Mouse (Mus musculus) heart, postnatal 0 days (tissue): ENCODE results near the gene Tmx4. TPM values are rescaled to one million over a fixed set of nuclear protein-coding genes. Genes with fewer than 3 reads are reported as not detected.

Experiments used
- ATAC-seq: fragments of 200-750 bp; cut with Nextera tagmentation; 2 replicates; pipeline ENCODE4 v1.8.0; 2017; ENCODE audit warnings: low read depth, moderate number of reproducible peaks, moderate library complexity; ENCODE audit not compliant: insufficient read depth
- DNase-seq: peaks from one replicate; pipeline ENCODE4 v3.0.0-alpha.2; 2016; ENCODE audit warnings: low spot score
- H3K27ac ChIP-seq: fragments of 300-500 bp; sonication (generic); 2 replicates; pipeline ENCODE4 v1.5.1; 2014; ENCODE audit warnings: low read depth, mild to moderate bottlenecking
- H3K27me3 ChIP-seq: fragments of 300-500 bp; sonication (generic); 2 replicates; pipeline ENCODE4 v1.6.1; 2014; ENCODE audit warnings: low read length, mixed read lengths; ENCODE audit not compliant: control insufficient read depth, insufficient read depth
- H3K36me3 ChIP-seq: fragments of 300-500 bp; sonication (generic); replicated peaks from 2 replicates; pipeline ENCODE4 v1.6.1; 2014; ENCODE audit warnings: low read length, mixed read lengths; ENCODE audit not compliant: control insufficient read depth, insufficient read depth
- H3K4me1 ChIP-seq: fragments of 300-500 bp; sonication (generic); 2 replicates; pipeline ENCODE4 v1.6.1; 2014; ENCODE audit warnings: antibody characterized with exemption; ENCODE audit not compliant: control insufficient read depth, insufficient read depth
- H3K4me2 ChIP-seq: fragments of 300-500 bp; sonication (generic); 2 replicates; pipeline ENCODE4 v1.6.1; 2014; ENCODE audit warnings: low read depth, mild to moderate bottlenecking, low read length, moderate library complexity
- H3K4me3 ChIP-seq: fragments of 300-500 bp; sonication (generic); 2 replicates; pipeline ENCODE4 v1.5.1; 2014; ENCODE audit warnings: low read depth, low read length
- H3K9ac ChIP-seq: fragments of 300-500 bp; sonication (generic); replicated peaks from 2 replicates; pipeline ENCODE4 v1.6.1; 2014; ENCODE audit warnings: low read depth, low read length, mixed read lengths
- H3K9me3 ChIP-seq: fragments of 300-500 bp; sonication (generic); replicated peaks from 2 replicates; pipeline ENCODE4 v1.6.1; 2016; ENCODE audit warnings: low read length; ENCODE audit not compliant: control insufficient read depth
- CTCF ChIP-seq: IDR thresholded peaks from 2 replicates; pipeline ENCODE4 v1.5.1; 2016; ENCODE audit warnings: antibody characterized with exemption, control low read depth, low read depth
- EP300 ChIP-seq: IDR thresholded peaks from 2 replicates; pipeline ENCODE4 v1.6.1; 2016; ENCODE audit warnings: antibody characterized with exemption, low read depth
- WGBS: fragments of 180-500 bp; shearing (Covaris S2); extraction: QIAGEN DNeasy Blood & Tissue Kit; methylation state at CpG from one replicate; pipeline ENCODE4 v1.1.7; 2014; 5-methylcytosine and 5-hydroxymethylcytosine counted together
- polyA plus RNA-seq: library from polyadenylated mRNA; unstranded; fragments of >200 nt; fragmentation: Nextera tagmentation; extraction: Ambion mirVana; gene quantifications from 2 replicates; pipeline ENCODE4 v1.2.1, GENCODE M21; 2015
- total RNA-seq: library from RNA; depleted of rRNA; stranded (reverse); fragments of >200 nt; gene quantifications from 2 replicates; pipeline ENCODE4 v1.2.3, GENCODE M21; 2014; ENCODE audit warnings: low replicate concordance

The Tmx4 gene
- total and polyA plus RNA-seq, 2 experiments from 2014 or later: 29.2 to 37.2 TPM

DNA sequence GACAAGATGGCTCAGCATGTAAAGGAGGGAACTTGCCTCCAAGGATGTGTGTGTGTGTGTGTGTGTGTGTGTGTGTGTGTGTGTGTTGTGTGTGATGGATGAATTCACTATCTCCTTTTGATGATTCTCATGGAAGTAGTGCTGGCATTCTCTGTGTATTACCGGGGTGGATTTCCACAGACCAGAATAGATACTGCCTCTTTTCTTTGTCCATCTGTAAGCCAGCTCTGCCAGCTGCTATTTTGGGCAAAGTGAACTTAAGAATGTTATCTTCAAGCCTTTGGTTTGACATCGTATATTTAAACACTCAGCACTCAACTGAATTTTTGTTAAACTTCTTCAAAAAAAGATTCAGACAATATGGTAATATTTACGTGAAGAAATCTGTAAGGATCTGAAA, 5.1 kb upstream of the Tmx4 start:
- Histone ChIP-seq H3K9me3 (0 out of 2 replicates have a peak, but pooled peaks cover 3% of the 10 kb centered on the region), H3K4me1 (no peaks in the 10 kb centered on the region), H3K36me3 (no peaks in the 10 kb centered on the region), H3K4me2 (no peak overlapping the region), H3K27me3 (no peaks in the 10 kb centered on the region), H3K4me3 (no peak overlapping the region), H3K9ac (no peak overlapping the region), H3K27ac (no peak overlapping the region)
- WGBS: 24% methylated on average over 3 of the region's 3 CpGs
- ATAC-seq (no peak), DNase-seq (no peak)
- TF ChIP-seq CTCF (no peak), EP300 (no peak)

DNA sequence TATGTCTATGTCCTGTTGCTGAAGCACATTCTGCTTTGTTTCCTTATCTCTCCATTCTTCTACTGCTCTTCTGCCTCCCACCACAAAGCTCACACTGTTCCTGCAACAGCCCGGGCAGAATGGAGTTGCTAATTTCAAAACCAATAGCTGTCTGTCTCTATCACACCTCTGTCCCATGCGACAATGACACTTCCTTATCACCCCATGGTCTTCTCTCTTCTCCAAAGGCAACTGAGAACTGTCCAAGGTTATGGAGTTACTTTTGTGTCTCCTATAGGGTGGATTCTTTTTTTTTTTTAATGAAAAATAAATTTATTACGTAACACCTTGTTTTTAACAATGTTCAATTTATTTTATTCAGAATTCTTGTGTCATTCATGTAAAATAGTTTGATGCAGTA, 1.8 kb upstream of the Tmx4 start:
- WGBS: 39% methylated on average over 3 of the region's 3 CpGs
- DNase-seq (no peak), ATAC-seq (no peak)
- H3K9ac ChIP-seq: no peak overlapping the region
- H3K36me3 ChIP-seq: 0 out of 2 replicates have a peak, but pooled peaks cover 4% of the 10 kb centered on the region
- peaks cover 4% of the 10 kb centered on the region for H3K4me1 ChIP-seq
- no peaks in the 10 kb centered on the region for H3K27me3 ChIP-seq
- no peak overlapping the region for H3K27ac ChIP-seq
- TF ChIP-seq CTCF (no peak), EP300 (no peak)
- H3K9me3 ChIP-seq: 0 out of 2 replicates have a peak, but pooled peaks cover 3% of the 10 kb centered on the region
- no peak overlapping the region for H3K4me3 ChIP-seq
- no peak overlapping the region for H3K4me2 ChIP-seq

DNA sequence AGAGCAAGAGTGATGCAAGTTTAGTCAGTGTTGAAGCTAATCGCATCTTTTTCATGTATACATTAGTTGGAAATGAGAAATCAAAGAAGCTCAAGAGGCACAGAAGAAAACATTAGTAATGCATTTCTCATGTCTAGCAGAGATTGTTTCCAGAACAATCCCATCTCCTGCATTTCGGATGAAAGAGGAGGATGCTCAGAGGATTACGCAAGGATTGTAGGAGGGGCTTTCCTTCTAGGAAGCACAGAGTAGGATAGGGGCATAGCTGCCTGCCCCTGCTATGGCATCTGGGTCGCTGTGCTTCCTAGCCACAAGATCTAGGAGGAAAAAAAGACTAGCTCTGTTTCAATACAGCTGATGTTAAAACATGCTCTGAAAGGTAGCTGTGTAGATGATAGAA, 1.2 kb upstream of the Tmx4 start:
- Histone ChIP-seq H3K4me3 (no peak overlapping the region), H3K27me3 (no peaks in the 10 kb centered on the region), H3K27ac (0 out of 2 replicates have a peak overlapping the region, but pooled peaks have one; percentile 36), H3K9ac (no peak overlapping the region), H3K4me1 (peaks cover 4% of the 10 kb centered on the region), H3K4me2 (no peak overlapping the region), H3K36me3 (0 out of 2 replicates have a peak, but pooled peaks cover 4% of the 10 kb centered on the region), H3K9me3 (0 out of 2 replicates have a peak, but pooled peaks cover 3% of the 10 kb centered on the region)
- ATAC-seq (no peak), DNase-seq (no peak)
- TF ChIP-seq CTCF: no peak
- TF ChIP-seq EP300: no peak
- WGBS: 49% methylated on average over 4 of the region's 4 CpGs

DNA sequence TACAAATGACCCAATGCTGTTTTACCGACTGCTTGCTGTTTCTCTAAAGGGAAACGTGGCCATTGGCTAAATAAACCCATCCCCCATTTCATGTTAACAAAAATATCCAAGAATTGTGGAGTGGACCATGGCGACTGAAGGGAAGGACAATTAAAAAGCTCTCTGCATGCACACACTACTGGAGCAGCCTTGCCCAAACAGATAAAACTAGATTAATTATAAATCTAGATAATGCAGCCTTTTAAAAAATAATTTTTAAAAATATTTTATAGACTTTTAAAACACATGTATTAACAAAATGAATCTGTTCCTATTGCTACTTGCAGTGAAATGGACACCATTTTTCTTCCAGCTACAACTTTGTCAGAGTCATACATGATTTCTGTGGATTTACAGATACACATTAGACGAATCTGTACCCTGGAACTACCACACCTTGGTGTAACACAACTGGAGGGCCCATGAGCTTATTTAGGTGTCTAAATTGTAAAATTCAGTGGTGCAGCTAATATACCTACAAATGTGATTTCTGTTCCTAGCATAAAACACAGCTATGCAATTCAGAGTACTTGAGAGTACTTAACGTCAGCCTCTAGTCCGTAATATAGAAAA, 462 bp upstream of the Tmx4 start:
- Histone ChIP-seq H3K4me3 (peak overlapping the region; percentile 82), H3K4me2 (peak overlapping the region; percentile 60), H3K36me3 (0 out of 2 replicates have a peak, but pooled peaks cover 6% of the 10 kb centered on the region), H3K9me3 (no peaks in the 10 kb centered on the region), H3K4me1 (peaks cover 4% of the 10 kb centered on the region), H3K9ac (no peak overlapping the region), H3K27me3 (no peaks in the 10 kb centered on the region), H3K27ac (peak overlapping the region; percentile 36; the same call in 1 of the 2 replicates)
- TF ChIP-seq CTCF (no peak), EP300 (0 out of 2 replicates have a peak, but pooled peaks have one; percentile 9)
- 37% methylated on average over 6 of the region's 6 CpGs for WGBS
- ATAC-seq: no peak
- no peak for DNase-seq

DNA sequence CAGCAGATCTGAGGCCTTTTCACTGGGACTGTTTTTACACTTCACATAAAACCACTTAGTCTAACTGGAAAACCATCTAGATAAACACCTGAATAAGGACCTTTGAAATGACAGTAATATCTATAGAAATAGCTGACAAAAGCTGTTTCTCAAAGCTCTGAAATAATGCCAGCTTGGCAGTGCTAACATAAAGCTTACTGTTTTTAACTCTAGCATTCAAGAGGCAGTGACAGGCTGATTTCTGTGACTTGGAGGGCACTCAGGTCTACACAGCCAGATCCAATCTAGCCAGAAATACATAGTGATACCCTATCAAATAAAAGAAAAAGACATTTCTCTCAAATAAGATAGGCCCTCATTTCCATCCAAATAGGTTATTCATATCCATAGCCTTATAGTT, 1.6 kb downstream of the Tmx4 start:
- no peak for TF ChIP-seq CTCF
- no peak for TF ChIP-seq EP300
- DNase-seq: no peak

More for the DNA sequence above, 1.6 kb downstream of the Tmx4 start:
- Histone ChIP-seq H3K9me3 (no peaks in the 10 kb centered on the region), H3K9ac (no peak overlapping the region), H3K27me3 (no peaks in the 10 kb centered on the region), H3K4me3 (peak overlapping the region; percentile 82; the same call in 1 of the 2 replicates), H3K36me3 (peaks cover 14% of the 10 kb centered on the region; the same call in 1 of the 2 replicates), H3K27ac (no peak overlapping the region), H3K4me1 (peaks cover 4% of the 10 kb centered on the region), H3K4me2 (peak overlapping the region; percentile 60)
- ATAC-seq: no peak
